Mouse (Mus musculus) right cerebral cortex, postnatal 4 days (tissue): ENCODE results near the gene Myo3b.
"Not testable (repeated sequence)": the region's sequence is repeated elsewhere in the genome, so short reads cannot be mapped to it uniquely, and the experiment has no call there.

Experiments
- DNase-seq: peaks from one replicate; pipeline ENCODE4 v3.0.0-alpha.2; 2022

Myo3b gene

GRCm38 (mm10) chr2:70201796-70202555 lies 163.1 kb downstream of the Myo3b start:
- DNase-seq: no peak

GRCm38 (mm10) chr2:70202578-70203167 lies 163.7 kb downstream of the Myo3b start:
- DNase-seq: no peak

GRCm38 (mm10) chr2:70208411-70208810 lies 169.5 kb downstream of the Myo3b start:
- DNase-seq: no peak

GRCm38 (mm10) chr2:70209790-70210189 lies 170.9 kb downstream of the Myo3b start:
- no peak for DNase-seq

GRCm38 (mm10) chr2:70210427-70211332 lies 171.8 kb downstream of the Myo3b start:
- DNase-seq: peak; percentile 33

- DNase-seq: no peak
Observed at GRCm38 (mm10) chr2:70214401-70214800, 175.5 kb downstream of the Myo3b start.

- no peak for DNase-seq
Observed at GRCm38 (mm10) chr2:70217800-70218199, 178.9 kb downstream of the Myo3b start.

- DNase-seq: no peak
Observed at GRCm38 (mm10) chr2:70218469-70218868, 179.5 kb downstream of the Myo3b start.

GRCm38 (mm10) chr2:70226679-70227078 lies 187.8 kb downstream of the Myo3b start:
- no peak for DNase-seq

- DNase-seq: not testable (repeated sequence)
Observed at GRCm38 (mm10) chr2:70234450-70234849, 195.5 kb downstream of the Myo3b start.

GRCm38 (mm10) chr2:70245981-70246380 lies 207.1 kb downstream of the Myo3b start:
- no peak for DNase-seq

- no peak for DNase-seq
Observed at GRCm38 (mm10) chr2:70248616-70249015, 209.7 kb downstream of the Myo3b start.

GRCm38 (mm10) chr2:70249872-70250271 lies 210.9 kb downstream of the Myo3b start:
- no peak for DNase-seq

- no peak for DNase-seq
Observed at GRCm38 (mm10) chr2:70251256-70251655, 212.3 kb downstream of the Myo3b start.

GRCm38 (mm10) chr2:70259357-70260000 lies 220.6 kb downstream of the Myo3b start:
- DNase-seq: no peak

- DNase-seq: no peak
Observed at GRCm38 (mm10) chr2:70260646-70261195, 221.8 kb downstream of the Myo3b start.

GRCm38 (mm10) chr2:70261703-70262564 lies 223.0 kb downstream of the Myo3b start:
- no peak for DNase-seq

- DNase-seq: peak; percentile 17
Observed at GRCm38 (mm10) chr2:70262565-70263082, 223.7 kb downstream of the Myo3b start.

GRCm38 (mm10) chr2:70278425-70279277 lies 239.7 kb downstream of the Myo3b start:
- no peak for DNase-seq

GRCm38 (mm10) chr2:70284109-70284508 lies 245.2 kb downstream of the Myo3b start:
- DNase-seq: no peak
